Mouse (Mus musculus) hindbrain, embryonic 11.5 days (tissue): Measurements from ENCODE around the gene Cenpf. TPM values are rescaled to one million over a fixed set of nuclear protein-coding genes. Genes with fewer than 3 reads are reported as not detected.

Experiments used
- ATAC-seq: fragments of 200-750 bp; cut with Nextera tagmentation; 2 replicates; pipeline ENCODE4 v1.8.0; 2017; ENCODE audit warnings: mild to moderate bottlenecking, moderate TSS enrichment, moderate library complexity; ENCODE audit not compliant: low FRiP score
- DNase-seq: peaks from one replicate; pipeline ENCODE4 v3.0.0-alpha.2; 2015; ENCODE audit warnings: low spot score
- H3K27ac ChIP-seq: fragments of 300-500 bp; sonication (generic); 2 replicates; pipeline ENCODE4 v1.5.1; 2014; ENCODE audit warnings: mild to moderate bottlenecking, low read depth, low read length
- H3K27me3 ChIP-seq: fragments of 300-500 bp; sonication (generic); 2 replicates; pipeline ENCODE4 v1.6.1; 2014; ENCODE audit warnings: mild to moderate bottlenecking, low read length, moderate library complexity, mixed read lengths; ENCODE audit not compliant: control insufficient read depth, insufficient read depth
- H3K36me3 ChIP-seq: fragments of 300-500 bp; sonication (generic); 2 replicates; pipeline ENCODE4 v1.6.1; 2014; ENCODE audit warnings: mild to moderate bottlenecking, low read length, moderate library complexity, mixed read lengths; ENCODE audit not compliant: control insufficient read depth, insufficient read depth
- H3K4me1 ChIP-seq: fragments of 300-500 bp; sonication (generic); replicated peaks from 2 replicates; pipeline ENCODE4 v1.6.1; 2014; ENCODE audit warnings: low read length, mixed read lengths; ENCODE audit not compliant: control insufficient read depth, insufficient read depth
- H3K4me2 ChIP-seq: fragments of 300-500 bp; sonication (generic); replicated peaks from 2 replicates; pipeline ENCODE4 v1.6.1; 2014; ENCODE audit warnings: mild to moderate bottlenecking, low read depth, low read length
- H3K4me3 ChIP-seq: fragments of 300-500 bp; sonication (generic); 2 replicates; pipeline ENCODE4 v1.5.1; 2014; ENCODE audit warnings: low read depth, low read length
- H3K9ac ChIP-seq: fragments of 300-500 bp; sonication (generic); 2 replicates; pipeline ENCODE4 v1.6.1; 2014; ENCODE audit warnings: low read depth, low read length
- H3K9me3 ChIP-seq: fragments of 300-500 bp; sonication (generic); 2 replicates; pipeline ENCODE4 v1.6.1; 2016; ENCODE audit warnings: low read length; ENCODE audit not compliant: control insufficient read depth
- WGBS: fragments of 180-500 bp; shearing (Covaris S2); extraction: QIAGEN DNeasy Blood & Tissue Kit; methylation state at CpG from one replicate; pipeline ENCODE4 v1.1.7; 2014; 5-methylcytosine and 5-hydroxymethylcytosine counted together
- polyA plus RNA-seq: library from polyadenylated mRNA; unstranded; fragments of >200 nt; fragmentation: Nextera tagmentation; extraction: Ambion mirVana; gene quantifications from 2 replicates; pipeline ENCODE4 v1.2.1, GENCODE M21; 2014

Cenpf gene
- 103 and 141 TPM in 2 replicates for polyA plus RNA-seq

DNA sequence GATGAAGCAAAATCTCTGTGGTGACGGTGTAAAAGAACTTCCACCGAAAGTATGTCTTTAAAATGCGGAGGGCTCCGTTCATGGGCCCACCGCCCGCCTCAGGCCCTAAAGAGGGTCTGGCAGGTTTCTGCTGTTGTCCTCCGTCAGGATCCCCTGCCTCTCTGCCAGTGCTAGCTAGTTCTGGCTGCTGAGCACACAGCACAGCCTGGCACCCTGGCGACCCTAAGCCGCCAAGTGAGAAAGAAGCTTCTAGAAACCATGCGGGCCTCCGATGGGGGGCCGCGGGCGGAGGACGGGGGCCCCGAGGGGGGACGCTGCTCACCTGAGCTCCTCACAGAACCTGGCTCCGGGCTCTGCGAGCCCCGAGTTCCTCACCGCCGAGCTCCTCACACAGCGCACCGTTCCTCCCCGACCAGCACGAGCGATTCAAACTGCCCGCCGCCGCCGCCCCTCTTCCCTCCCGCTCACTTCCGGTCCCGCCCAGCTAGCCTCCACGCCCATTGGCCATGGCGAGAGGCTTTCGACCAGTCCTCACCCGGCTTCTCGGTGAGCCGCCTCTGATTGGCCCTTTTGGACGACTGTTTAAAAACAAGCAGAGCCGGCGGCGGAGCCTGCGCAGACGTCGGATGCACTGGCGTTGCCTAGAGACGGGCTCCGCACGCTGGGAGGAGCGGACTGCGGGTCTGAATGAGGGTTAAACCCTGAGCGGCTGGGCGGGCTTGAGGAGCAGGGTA, at the start of gene Cenpf:
Cenpf (minus strand) TSS at position 433 of the 734 bp plus-strand sequence.
- Histone ChIP-seq H3K4me3 (peak within 1 kb of the TSS; percentile 88), H3K36me3 (peaks cover 5% of the 10 kb centered on the region), H3K9me3 (no peaks in the 10 kb centered on the region), H3K4me2 (peak within 1 kb of the TSS; percentile 88), H3K27me3 (no peaks in the 10 kb centered on the region), H3K9ac (peak within 1 kb of the TSS; percentile 77), H3K27ac (peak within 1 kb of the TSS; percentile 30; the same call in 1 of the 2 replicates), H3K4me1 (peaks cover 4% of the 10 kb centered on the region; the same call in 1 of the 2 replicates)
- peak; percentile 97 for DNase-seq
- ATAC-seq, result peak; percentile 100
- under 1% methylated on average over 52 of the region's 55 CpGs for WGBS

DNA sequence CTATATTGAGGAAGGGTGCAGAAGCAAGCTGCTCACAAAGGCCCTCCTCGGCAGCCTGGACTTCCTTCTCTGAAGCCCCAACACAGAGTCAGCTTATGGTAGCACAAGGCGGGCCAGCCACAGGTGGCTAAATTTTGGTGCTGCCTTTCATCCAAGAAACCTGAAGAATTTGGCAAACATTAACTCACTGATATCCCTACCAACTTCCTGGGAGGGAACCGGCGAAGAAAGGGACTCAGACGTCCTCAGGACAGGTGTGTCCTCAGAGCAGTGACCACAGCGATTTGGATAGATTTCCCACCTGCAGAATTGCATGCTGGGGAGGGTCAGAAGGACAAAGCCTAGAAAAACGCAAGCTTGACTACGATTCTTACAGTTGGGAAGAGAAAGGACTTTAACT, 44.3 kb upstream of the Cenpf start:
- DNase-seq, result no peak
- H3K4me3 ChIP-seq, result no peak overlapping the region
- no peak overlapping the region for H3K9ac ChIP-seq
- H3K36me3 ChIP-seq, result no peaks in the 10 kb centered on the region
- H3K27ac ChIP-seq, result no peak overlapping the region
- H3K4me2 ChIP-seq, result no peak overlapping the region
- H3K27me3 ChIP-seq, result no peaks in the 10 kb centered on the region
- no peak for ATAC-seq
- no peaks in the 10 kb centered on the region for H3K9me3 ChIP-seq
- WGBS, result 71% methylated on average over 8 of the region's 8 CpGs
- peaks cover 3% of the 10 kb centered on the region; the same call in 1 of the 2 replicates for H3K4me1 ChIP-seq

DNA sequence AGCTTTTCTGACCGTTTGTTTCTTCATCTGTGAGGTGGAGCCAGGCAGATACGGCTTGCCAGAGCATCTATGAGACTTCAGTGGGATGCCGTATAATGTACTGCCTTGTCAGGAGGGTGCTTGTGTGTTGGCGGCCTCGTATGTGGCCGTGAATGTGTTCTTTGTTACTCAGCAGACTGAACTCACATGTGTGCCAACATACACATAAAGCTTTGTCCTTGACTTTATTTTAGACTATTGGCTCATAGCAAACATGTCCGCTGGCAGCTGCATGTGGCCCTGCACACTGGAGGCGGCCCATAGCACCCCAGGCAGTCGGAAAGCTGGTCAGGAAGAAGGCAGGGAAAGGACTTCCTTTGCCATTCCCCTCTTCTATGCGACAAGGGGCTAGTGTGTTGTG, 43.8 kb upstream of the Cenpf start:
- Histone ChIP-seq H3K36me3 (no peaks in the 10 kb centered on the region), H3K27me3 (no peaks in the 10 kb centered on the region; the same call in 1 of the 2 replicates), H3K9me3 (no peaks in the 10 kb centered on the region), H3K27ac (no peak overlapping the region), H3K4me1 (peaks cover 3% of the 10 kb centered on the region; the same call in 1 of the 2 replicates), H3K4me2 (no peak overlapping the region), H3K9ac (no peak overlapping the region), H3K4me3 (no peak overlapping the region)
- DNase-seq (no peak), ATAC-seq (no peak)
- WGBS, result 76% methylated on average over 10 of the region's 10 CpGs

DNA sequence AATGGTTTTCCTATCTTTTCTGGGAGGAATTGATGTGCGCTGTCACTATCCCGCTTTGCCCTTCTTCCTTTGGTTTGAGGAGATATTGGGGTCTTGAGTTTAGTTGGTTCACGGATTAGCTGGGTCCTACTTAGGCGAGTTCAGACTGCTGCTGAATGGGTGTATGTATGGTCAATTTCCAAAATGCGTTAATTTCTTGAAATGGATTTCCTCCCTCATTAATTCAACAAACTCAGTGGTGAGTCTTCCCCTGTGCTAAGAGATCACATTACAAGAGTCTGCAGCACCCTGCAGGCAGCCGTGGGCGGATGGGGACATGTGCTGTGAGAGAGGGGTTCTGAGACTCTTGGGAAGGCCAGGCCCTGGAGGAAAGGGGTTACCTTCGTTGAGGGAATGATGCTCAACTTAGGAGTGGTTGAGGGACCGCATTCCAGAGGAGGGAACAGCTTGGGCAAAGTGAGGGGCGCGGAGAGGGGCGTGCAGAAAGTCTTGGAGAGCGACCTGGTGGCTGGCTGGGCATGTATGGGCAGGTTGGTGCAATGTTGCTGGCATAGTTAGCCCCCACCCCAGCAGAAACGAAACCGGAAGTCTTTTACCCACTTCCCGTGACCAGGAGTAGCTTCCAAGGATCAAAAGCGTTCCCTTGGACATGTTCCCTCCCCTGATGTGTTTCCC, 41.4 kb upstream of the Cenpf start:
- Histone ChIP-seq H3K9ac (peak overlapping the region; percentile 46; the same call in 1 of the 2 replicates), H3K4me3 (peak overlapping the region; percentile 51), H3K36me3 (no peaks in the 10 kb centered on the region), H3K27ac (no peak overlapping the region), H3K27me3 (no peaks in the 10 kb centered on the region; the same call in 1 of the 2 replicates), H3K4me1 (peaks cover 3% of the 10 kb centered on the region; the same call in 1 of the 2 replicates), H3K4me2 (peak overlapping the region; percentile 74), H3K9me3 (no peaks in the 10 kb centered on the region)
- ATAC-seq, result no peak
- peak; percentile 27 for DNase-seq
- WGBS, result 10% methylated on average over 17 of the region's 17 CpGs

- H3K27ac ChIP-seq, result no peak overlapping the region
- peak overlapping the region; percentile 46 for H3K9ac ChIP-seq
- no peak for DNase-seq
- H3K36me3 ChIP-seq, result no peaks in the 10 kb centered on the region
- no peaks in the 10 kb centered on the region; the same call in 1 of the 2 replicates for H3K27me3 ChIP-seq
- no peaks in the 10 kb centered on the region for H3K9me3 ChIP-seq
- peak overlapping the region; percentile 51 for H3K4me3 ChIP-seq
- ATAC-seq, result peak; percentile 10; the same call in 1 of the 2 replicates
- peak overlapping the region; percentile 74 for H3K4me2 ChIP-seq
- peaks cover 3% of the 10 kb centered on the region; the same call in 1 of the 2 replicates for H3K4me1 ChIP-seq
- WGBS, result 1% methylated on average over 15 of the region's 15 CpGs
Observed at GRCm38 (mm10) chr1:189728784-189729115, 40.9 kb upstream of the Cenpf start.

DNA sequence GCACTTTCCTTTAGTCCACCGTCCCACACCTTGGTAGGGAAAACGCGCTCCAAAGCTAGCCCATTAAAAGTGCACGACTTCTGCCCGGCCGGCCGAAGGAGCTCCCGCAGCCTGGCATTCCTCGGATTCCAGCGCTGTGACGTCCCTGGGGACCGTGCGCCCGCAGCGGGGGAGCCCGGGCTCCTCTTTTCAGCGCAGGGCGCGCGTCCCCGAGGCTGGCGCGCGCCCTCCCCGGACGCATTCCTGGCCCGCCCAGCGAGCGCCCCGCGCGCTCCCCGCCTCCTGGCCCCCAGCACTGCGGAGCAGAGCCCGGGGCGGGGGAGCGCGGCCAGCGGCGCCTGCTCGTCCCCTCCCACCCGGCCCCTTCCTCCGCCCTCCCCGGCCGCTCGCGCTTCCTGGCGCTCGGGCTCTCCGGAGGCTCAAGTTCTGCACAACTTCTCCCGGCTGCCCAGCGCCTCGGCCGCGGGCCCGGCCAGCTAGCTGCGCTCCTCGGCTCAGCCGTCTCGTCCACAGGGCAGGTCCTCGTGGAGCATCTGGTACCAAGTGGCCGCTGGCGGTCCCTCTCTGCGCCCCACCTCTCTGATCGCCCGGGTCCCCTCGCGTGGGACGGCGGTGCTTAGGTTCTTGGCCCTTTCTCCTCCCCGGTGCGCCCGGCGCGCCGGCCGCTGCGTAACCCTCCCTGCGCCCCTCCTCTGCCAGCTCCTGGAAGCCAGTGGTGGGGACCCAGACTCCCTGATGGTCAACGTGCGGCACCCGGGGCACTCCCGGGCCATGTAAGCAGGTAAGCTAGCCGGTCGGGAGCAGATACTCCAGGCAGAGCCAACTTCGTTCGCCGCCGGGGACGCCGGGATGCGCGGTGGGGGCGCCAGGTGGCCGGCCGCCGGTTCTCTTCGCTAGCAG, 40.2 kb upstream of the Cenpf start, which contains the start of gene Ptpn14:
Ptpn14 (plus strand) TSS at position 385 of the 900 bp plus-strand sequence.
- H3K4me1 ChIP-seq, result peaks cover 3% of the 10 kb centered on the region; the same call in 1 of the 2 replicates
- H3K4me3 ChIP-seq, result peak within 1 kb of the TSS; percentile 51
- WGBS, result under 1% methylated on average over 68 of the region's 98 CpGs
- H3K9ac ChIP-seq, result peak within 1 kb of the TSS; percentile 46
- DNase-seq (peak; percentile 87), ATAC-seq (peak; percentile 92)
- H3K36me3 ChIP-seq, result no peaks in the 10 kb centered on the region
- peak within 1 kb of the TSS; percentile 74 for H3K4me2 ChIP-seq
- no peaks in the 10 kb centered on the region for H3K9me3 ChIP-seq
- peak within 1 kb of the TSS; percentile 32 for H3K27ac ChIP-seq
- H3K27me3 ChIP-seq, result no peaks in the 10 kb centered on the region; the same call in 1 of the 2 replicates

GRCm38 (mm10) chr1:189727346-189727883, 39.5 kb upstream of the Cenpf start:
- no peaks in the 10 kb centered on the region for H3K36me3 ChIP-seq
- peak overlapping the region; percentile 46 for H3K9ac ChIP-seq
- DNase-seq (peak; percentile 70), ATAC-seq (peak; percentile 52)
- no peaks in the 10 kb centered on the region for H3K9me3 ChIP-seq
- H3K4me1 ChIP-seq, result peaks cover 3% of the 10 kb centered on the region; the same call in 1 of the 2 replicates
- H3K27me3 ChIP-seq, result no peaks in the 10 kb centered on the region; the same call in 1 of the 2 replicates
- peak overlapping the region; percentile 74 for H3K4me2 ChIP-seq
- 3% methylated on average over 22 of the region's 22 CpGs for WGBS
- peak overlapping the region; percentile 51 for H3K4me3 ChIP-seq
- H3K27ac ChIP-seq, result peak overlapping the region; percentile 32

- Histone ChIP-seq H3K9me3 (no peaks in the 10 kb centered on the region), H3K36me3 (no peaks in the 10 kb centered on the region), H3K4me2 (no peak overlapping the region), H3K27me3 (no peaks in the 10 kb centered on the region; the same call in 1 of the 2 replicates), H3K4me1 (peaks cover 3% of the 10 kb centered on the region; the same call in 1 of the 2 replicates), H3K27ac (no peak overlapping the region), H3K9ac (0 out of 2 replicates have a peak overlapping the region, but pooled peaks have one; percentile 4), H3K4me3 (no peak overlapping the region)
- DNase-seq, result no peak
- no peak for ATAC-seq
- 62% methylated on average over 4 of the region's 4 CpGs for WGBS
Observed at GRCm38 (mm10) chr1:189726121-189726520, 38.2 kb upstream of the Cenpf start.
